Mouse (Mus musculus) right cerebral cortex, postnatal 36 days (tissue): ENCODE measurements at regions not wholly inside any gene's neighbourhood (a gene's known extent, or its start where the extent isn't known, plus 50 kb on each side); places are given as distances from the start of the nearest gene placed in this dataset.
"Not testable (repeated sequence)": the region's sequence is repeated elsewhere in the genome, so short reads cannot be mapped to it uniquely, and the experiment has no call there.

Source experiments
- DNase-seq, 2 experiments: peaks; one replicate each; pipeline ENCODE4 v3.0.0; 2022; ENCODE audit warnings: low spot score in 2 of 2, mixed read lengths in 1 of 2

DNA sequence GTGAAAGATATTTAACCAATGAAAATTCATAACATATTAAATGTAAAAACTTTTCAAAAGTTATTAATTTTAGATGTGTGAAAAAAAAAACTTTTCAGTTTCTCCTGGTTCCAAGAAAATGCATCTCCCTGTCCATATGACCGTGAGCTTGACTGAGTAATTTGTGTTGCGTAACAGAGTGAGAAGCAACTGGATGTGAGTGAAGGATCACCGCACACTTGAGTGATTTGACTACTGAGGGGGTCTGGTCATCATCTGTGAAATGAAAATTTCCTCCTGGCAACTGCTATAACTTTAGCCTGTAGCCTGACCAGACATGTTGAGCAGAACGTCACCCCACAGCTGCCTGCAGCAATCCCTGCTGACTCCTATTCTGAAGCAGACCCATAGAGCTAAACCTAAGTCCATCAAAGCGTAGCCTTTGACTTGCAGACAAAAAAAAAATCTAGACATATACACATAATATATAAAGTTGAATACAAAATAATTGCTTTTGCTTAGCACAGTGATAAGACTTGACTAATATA, 461.2 kb downstream of the Brinp3 start:
- DNase-seq: no peak

GRCm38 (mm10) chr1:146956347-146956746, 461.8 kb downstream of the Brinp3 start:
- DNase-seq: no peak

DNA sequence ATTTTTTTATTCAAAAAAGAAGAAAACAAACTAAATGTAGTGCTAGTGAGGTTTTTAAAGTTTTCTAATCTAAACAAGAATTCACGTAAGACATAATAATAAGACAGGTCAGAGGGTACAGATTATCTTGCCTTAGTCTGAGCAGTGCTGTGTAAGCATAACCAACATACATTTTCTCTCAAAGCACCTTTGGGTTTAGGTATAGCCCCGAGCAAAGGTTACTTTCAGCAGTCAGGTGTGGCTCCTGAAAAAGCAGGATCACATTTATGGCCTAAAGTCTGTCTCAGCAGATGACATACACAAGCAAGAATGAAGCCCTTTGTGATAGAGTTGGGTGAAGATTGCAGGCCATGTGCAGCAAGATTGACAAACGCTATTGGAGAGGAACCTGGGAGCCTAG, 465.9 kb downstream of the Brinp3 start:
- no peak for DNase-seq

DNA sequence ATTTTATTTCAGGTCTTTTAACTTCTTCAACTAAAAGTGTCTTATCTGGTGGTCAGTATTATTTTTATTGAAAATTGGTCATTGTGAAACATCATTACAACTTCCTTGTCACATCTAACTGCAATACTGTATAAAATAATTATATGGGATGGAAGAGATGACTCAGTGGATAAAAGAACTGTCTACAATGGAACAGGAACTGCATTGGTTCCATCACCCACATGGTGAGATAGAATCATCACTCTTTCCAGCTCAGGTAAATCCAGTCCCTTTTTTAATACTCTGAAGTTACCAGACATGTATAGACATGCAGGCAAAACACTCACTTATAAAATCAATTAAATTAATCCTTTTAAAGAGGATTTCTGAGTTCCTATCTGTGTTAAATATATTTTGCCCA, 473.0 kb downstream of the Brinp3 start:
- no peak for DNase-seq

DNA sequence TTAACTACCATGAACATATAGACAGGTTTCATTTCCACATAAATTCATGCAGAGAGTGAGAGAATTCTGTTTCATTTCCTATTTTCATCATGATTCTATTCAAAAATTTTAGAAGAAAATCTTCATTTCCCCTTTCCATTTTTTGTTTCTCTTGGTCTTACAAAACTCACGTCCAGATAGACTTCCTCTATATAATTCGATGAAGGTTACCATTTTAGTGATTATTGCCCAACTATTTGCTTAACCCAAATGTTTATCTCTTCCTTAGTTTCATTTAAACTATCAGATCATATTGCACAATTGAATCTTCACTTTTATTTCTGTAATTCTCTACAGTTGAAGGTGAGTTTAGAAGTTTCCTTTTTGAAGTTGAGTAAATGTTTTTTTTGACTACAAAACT, 473.4 kb downstream of the Brinp3 start:
- DNase-seq: no peak

DNA sequence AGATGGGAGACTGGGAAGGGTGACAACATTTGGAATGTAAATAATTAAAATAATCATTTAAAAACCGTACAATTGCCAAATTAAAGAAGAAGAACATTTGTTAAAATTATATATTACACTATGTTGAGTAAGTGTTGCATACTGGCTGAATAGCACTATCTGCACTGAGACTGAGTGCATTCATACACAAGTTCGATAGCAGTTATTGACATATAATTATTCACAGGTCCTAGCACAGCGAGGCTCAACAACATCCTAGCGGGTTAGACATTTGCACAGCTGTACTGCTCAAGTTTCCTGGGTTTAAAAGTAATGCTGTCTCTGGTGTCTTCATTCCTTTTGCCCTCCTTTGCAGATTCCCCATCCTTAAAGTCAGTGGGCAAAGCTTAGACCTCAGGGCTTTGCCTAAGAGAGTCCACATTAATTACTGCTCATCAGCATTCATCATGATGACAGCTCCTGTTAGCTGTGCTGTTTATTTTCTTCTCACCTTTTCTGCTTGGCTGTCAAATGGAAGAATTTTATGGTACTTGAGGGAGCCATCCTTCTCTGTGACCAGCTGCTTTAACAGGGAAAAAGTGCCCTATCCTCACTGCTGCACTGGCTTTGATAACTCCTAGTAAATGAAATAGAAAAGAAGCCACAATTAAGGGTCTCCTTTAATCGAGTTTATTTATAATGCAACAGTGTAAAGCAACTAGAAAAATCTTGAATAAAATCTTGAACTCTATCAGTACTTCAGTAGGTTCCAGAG, 489.1 kb downstream of the Brinp3 start:
- DNase-seq: no peak

DNA sequence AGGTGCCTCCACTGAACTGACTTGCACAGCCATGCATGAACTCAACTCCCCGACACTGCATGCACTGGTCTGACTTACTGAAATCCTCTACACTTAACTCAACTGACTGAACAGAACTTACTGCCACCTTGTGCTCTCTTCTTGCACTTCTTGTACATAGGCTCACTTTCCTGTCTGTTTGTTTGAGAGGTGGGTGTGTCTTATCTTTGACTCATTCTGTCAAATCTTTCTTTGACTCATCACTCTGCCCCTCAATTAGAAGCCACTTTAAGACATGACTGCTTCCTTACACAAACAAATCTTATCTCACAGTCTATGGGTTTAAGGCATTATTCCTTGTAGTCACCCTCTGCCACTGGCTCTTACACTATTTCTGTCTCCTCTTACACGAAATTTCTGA, 505.5 kb downstream of the Brinp3 start:
- no peak for DNase-seq

- DNase-seq: no peak
These were observed 553.2 kb downstream of the Brinp3 start for GRCm38 (mm10) chr1:147047714-147048113.

GRCm38 (mm10) chr1:147058504-147058903, 563.9 kb downstream of the Brinp3 start:
- DNase-seq: no peak

DNA sequence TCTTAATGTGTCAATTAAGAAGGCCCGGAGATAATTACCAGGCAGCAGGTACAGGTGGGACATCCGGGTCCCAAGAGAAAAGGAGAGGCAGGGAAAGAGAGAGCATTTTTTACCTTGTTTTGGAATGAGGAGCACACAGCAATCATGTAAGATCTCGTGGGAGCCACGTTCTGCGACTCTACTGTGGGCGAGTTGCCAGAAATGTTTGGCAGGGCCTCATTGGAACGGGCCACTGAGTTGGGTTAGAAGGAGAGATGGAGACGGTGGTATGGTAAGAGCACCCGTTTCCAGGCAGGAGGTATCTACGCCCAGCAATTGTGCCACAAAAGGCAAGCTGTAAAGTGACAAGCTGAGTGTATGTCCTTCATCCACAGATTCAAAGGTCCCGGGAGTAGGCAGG, 579.6 kb downstream of the Brinp3 start:
- DNase-seq: no peak

- DNase-seq: no peak
These were observed 589.7 kb downstream of the Brinp3 start for GRCm38 (mm10) chr1:147084129-147084799.

GRCm38 (mm10) chr1:147125541-147125940, 631.0 kb downstream of the Brinp3 start:
- DNase-seq: no peak

- no peak for DNase-seq
These were observed 643.6 kb downstream of the Brinp3 start for GRCm38 (mm10) chr1:147138176-147138575.

DNA sequence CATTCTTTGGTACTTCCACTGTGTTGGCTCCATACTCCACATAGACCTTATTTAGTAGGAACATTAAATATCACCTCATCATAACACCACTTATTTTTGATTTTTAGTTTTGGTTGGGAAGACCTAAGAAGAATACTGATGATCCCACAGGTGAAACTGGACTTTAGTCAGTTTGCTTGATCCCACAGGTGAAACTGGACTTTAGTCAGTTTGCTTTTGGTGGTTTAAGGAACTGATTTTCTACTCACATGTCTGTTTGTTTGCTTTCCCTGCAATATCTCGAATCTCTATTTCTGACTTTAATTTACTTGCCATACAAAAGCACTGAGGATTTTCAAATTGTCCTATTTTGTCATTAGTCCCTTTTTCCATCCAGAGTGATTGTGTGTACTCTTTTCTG, 680.8 kb downstream of the Brinp3 start:
- DNase-seq: no peak

DNA sequence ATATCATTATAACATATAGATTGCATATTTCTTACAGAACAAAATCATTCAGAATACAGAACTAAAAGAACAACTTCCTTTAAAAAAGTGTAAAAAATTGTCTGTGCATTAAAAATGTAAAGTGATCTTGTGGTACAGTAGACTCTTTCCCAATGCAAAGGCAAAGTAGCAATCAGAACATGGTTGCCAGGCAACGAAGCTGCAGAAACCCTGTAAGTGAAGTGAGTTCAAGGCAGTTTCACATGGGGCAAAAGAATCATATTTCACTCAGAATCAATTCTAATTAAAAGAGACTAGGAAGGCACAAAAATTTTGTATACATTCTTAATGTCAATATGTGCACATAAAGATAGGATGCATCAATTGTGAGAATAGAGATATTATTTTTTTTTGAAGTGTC, 692.2 kb downstream of the Brinp3 start:
- no peak for DNase-seq

GRCm38 (mm10) chr1:147187251-147188025, 692.9 kb downstream of the Brinp3 start:
- DNase-seq: no peak

- not testable (repeated sequence) for DNase-seq
These were observed 705.4 kb downstream of the Brinp3 start for GRCm38 (mm10) chr1:147199959-147200358.

DNA sequence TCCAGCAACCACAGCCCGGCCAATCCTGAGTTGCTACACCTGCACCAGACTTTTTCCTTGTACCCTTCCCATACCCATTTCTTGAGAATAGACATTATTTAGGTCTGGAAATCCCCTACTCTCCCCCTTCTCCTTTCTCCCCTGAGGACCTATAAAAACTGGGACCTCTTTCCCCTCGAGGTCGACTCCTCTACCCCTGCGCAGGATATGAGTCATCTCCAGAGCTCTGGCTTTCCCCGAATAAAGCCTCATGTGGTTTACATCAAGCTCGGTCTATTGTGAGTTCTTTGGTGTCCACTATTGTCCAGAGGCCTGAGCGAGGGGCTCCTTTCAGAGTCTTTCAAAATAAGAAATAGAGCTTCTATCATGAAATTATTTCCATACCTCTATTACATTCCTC, 720.3 kb downstream of the Brinp3 start:
- not testable (repeated sequence) for DNase-seq

DNA sequence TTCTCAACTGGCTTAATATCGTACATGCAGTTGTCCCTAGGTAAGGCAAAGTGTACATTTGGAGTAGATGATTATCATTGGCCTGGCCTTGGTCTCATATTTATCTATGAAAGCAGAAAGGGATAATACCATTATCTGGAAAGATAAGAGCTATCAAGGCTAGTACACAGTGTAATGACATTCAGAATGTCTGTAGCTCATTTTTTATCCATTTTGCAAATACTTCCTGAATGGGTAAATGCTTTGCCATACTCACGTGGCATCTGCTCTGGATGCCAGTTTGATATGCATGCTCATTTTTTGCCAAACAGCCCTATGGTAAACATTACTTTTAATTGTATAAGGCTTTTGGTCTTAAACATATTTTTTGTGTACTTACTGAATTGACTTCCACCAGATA, 723.4 kb downstream of the Brinp3 start:
- DNase-seq: no peak

DNA sequence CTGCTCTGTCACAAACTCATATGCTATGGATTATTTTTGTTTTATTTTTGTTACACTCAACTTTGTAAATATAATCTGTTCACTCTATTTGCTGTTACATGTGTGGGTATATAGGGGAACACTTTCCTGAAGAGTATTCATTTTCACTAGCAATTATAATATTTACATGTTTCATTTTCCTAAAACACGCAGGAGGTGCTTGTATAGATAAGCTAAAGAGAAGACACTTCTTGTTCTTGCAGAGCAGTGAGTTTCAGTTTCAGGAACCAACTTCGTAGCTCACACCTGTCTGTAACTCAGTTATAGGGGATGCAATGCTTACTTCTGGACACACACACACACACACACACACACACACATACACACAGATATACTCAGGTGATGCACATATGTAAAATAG, 724.9 kb downstream of the Brinp3 start:
- DNase-seq: no peak

- no peak for DNase-seq
These were observed 728.8 kb downstream of the Brinp3 start for GRCm38 (mm10) chr1:147223232-147223925.

GRCm38 (mm10) chr1:147237565-147237964, 743.0 kb downstream of the Brinp3 start:
- DNase-seq: no peak
